Mouse (Mus musculus) telencephalon, adult 2 months (tissue): ENCODE data around the gene Tectb.
"Not testable (repeated sequence)": the region's sequence is repeated elsewhere in the genome, so short reads cannot be mapped to it uniquely, and the experiment has no call there.

Experiments
- DNase-seq: peaks from one replicate; pipeline ENCODE4 v3.0.0-alpha.2; 2011; ENCODE audit warnings: low read depth, low spot score

Gene Tectb

DNA sequence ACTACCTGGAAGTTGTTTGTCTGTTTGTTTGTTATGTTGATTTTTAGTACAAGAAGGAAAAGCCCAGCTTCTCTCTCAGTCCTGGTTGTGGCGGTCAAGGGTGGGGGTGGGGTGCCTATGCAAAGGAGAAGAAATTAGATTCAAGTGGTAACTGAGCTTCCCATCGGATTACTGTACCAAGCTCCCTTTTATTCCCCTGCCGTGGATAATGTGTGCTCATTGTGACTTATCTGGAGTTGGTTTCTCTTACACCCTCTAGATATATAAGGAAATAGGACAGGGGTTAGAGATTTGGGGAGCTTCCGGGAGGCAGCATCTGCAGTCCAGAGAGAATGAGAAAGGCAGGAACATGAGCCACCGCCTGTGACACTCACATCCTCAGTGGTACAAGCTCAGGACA, at the start of gene Tectb:
Gene Tectb (plus strand): TSS at position 301 of the 400 bp plus-strand sequence.
- DNase-seq = no peak

DNA sequence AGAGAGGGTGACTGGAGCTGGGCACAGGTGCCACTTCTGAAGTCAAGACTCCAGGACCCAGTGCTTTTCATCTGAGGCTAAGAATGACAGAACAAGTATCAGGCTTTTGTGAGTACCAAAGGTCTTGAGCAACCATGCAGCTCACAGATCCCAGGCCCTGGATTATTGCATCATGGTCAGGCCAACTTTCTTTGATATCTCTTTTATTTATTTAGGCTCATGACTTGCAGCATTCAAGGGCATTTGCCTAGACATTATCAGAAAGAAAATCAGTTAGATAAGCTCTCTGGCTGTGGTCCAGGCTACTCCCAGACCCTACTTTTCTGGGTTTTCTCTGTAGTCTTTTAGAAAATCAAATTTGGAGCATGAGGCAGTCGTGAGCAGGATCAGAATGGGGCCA, 48.8 kb upstream of the Tectb start:
- no peak for DNase-seq

DNA sequence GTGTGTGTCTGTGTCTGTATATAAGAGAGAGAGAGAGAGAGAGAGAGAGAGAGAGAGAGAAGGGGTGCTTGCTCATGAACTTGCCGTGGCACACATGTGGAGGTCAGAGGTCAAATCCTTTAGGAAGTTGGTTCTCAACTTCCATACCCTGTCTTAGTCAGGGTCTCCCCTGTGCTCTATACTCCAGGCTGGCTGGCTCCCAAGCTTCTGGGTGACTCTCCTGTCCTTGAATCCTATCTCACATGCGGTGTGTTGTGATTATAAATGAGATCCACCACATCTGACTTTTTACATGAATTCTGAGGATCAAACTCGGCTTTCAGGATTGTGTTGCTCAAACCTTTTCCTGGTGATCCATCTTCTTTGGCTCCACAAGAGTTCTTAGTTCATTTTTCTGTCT, 48.1 kb upstream of the Tectb start:
- no peak for DNase-seq

DNA sequence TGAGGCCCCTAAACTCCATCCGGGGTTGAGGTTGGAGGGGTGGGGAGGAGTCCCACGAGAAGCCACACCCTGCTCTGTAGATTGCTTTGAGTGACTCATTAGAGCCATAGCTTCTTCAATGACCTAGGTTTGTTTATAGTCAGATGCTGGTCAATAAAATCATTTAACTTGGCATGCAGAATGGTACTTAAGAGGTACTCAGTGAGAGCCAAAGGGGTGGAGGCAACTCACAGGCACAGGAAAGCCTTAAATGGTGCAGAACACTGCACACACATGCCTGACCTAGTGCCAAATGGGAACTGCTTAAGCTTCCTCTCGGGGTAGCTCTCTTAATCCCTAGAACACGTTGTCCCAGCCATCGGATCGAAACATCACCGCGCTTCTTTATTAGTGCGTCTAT, 46.0 kb upstream of the Tectb start:
- no peak for DNase-seq

DNA sequence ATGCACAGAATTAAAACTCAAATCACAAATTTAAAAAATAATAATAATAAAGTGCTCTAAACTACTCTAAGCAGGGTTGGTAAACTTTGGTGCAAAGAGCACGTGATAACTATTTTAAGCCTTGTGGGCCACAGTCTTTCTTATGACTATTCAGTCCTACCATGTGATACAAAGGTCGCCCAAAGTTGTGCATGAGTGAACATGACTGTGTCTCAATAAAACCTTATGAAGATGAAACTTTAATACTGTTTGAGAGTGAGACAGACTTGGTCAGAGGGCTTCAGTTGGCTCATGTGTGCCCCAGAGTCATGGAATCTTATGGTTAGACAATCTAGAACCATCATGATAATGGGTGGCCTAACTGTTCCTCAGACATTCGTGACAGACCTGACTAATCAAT, 44.6 kb upstream of the Tectb start:
- DNase-seq = no peak

DNA sequence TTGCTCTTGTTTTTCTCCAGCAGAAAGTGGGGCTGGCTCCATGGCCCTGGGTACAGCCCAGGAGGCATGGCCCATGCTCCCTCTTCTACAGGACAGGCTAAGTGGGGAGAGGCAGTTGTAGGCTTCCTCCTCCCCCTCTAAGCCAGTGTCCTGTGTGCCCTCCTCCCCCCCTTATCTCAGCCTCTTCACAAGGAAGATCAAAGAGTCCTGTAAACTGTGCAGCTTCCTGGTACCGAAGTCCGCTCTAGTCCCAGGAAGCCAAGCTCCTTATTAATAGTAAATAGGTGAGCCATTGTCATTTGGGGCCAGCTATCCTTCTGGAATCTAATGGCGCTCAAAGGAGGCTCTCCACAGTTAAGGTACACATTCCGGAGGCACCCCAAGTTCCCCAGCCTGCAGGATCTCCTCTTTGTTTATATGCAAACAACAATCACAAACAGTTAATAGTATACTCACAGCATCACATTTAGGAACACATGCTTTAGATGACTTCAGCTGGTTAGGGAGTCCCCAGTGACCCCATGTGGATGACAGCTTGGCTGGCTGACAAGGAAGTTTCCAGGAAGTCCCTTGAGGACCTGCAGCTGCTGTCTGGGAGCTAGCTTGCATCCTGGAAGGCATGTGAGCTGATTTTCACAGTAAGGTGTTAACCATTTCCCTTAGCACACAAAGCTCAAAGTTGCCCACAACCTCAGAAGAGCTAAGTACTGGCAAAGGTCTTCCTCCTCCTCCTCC, 43.7 kb upstream of the Tectb start:
- DNase-seq = no peak

DNA sequence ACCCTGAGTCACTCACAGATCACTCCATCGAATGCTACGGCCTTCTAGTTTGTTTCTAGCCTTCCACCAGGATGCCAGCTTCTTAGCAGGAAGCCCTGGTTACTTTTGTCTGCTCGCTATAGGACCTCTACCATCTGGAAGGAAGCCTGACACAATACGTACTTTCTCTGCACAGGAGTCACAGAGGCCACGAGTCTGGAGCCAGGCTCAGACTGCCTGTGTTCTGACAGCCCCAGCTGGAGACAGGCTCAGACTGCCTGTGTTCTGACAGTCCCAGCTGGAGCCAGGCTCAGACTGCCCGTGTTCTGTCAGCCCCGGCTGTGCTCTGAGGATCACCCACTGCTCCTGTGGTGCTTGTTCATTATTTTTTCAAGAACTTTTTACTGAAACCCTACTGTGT, 42.6 kb upstream of the Tectb start:
- no peak for DNase-seq

DNA sequence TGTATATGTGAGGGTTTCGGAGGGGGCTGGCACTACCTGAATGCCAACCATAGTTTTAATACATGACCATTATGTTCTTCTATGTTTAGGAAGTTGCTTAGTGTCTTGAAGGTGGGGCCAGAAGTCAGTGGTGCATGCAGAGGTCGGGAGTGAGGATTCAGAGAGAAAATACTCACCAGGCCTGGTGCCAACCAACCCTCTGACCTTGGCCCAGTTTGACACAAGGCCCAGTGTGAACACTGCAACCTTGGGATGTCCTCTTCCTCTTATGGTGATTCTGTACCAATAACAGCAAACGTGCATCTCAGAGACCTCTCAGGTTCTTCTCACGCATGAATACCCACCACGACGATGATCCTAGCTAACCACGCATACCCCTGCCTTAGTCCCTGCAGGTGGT, 42.0 kb upstream of the Tectb start:
- DNase-seq = no peak

DNA sequence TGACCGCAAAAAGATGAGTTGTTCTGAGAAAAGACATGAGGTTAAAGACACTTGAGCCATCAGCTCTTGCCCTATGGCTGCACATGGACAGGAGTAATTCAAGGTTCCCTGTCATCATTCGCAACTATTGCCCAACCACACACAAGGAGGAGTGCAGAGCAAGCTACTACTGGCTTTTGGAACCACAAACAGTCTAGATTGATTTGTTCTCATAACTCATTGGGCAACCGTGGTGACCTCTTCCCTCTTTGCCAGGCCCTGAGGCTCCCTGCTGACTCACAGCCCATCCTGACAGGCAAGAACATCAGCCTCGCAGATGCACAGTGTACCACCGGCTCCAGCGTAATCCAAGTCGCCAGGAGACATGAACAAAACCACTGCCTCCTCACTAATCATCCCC, 41.2 kb upstream of the Tectb start:
- no peak for DNase-seq

DNA sequence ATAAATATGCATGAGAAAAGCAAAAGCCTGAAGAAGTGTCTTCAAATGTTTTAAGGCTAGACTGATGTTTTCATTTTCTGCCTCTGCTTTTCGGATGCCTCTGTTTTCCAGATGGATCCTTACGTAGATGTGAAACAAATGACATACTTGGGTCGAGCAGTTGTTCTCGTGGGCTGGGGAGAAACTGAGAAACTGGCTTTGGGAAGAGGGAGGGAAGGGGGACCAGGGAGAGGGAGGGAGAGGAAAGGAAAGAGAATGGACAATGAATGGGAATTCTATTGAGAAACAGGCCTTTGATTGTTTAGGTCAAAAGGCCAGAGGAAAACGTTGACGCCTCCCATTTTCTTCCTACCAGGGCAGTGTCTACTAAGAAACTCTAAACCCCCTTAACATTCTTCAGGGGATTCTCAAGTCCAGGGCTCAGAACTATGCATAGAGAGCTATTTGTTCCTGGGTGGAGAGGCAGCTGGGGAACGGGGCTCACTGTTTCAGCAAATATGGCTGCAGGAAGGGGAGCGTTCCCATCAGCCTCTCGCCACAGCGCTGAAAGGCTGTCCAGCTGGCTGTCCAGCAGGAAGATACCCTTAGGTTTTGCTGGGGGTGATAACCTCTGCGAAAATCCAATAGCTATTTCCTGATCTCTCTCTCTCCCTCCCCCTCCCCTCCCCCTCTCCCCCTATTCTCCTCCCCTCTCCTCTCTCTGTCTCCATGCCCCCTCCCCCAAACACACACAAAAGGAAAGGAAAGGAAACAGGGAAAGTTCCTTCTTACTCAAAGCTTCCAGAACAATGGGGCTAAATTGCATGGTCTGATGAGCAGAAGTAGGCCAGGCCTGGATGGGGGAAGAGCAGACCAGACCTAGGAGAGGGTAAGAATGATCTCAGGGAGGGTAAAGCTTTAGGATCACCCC, 36.9 kb upstream of the Tectb start:
- no peak for DNase-seq

DNA sequence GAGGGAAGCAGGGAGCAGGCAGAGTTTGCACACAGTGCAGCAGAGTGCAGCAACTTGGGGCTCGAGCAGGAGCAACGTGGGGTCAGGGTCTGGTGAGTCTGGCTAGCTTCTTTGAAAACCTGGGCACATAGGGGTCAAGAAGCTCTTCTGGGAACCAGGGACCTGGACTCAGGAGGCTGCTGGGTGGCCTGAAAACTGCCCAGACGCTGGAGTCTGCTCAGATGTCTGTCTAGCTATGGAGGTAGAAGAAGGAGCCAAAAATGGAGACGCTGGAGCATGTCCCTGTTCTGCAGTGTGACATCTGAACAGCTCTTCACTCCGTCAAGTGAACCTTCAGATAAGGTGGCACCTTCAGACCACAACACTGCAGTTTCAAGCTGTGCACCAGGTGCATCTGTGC, 35.8 kb upstream of the Tectb start:
- no peak for DNase-seq

DNA sequence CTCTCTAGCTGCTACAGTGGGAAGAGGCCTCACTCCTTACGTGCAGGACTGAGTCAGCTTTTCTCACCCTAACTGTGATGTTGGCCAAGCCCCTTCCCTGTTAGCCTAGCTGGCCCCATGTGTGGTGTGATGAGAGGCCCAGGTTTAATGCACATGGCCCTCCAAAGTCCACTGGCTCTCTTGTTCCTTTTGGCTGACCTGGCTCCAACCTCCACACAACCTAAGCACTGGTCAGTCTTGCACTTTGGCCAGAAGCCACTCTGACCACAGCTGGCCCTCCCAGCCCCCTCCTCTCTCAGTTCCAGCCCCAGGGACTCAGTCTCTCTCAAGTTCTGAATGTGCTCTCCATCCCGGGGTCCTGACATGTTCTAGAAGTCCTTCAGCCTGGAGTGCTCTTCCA, 35.4 kb upstream of the Tectb start:
- DNase-seq = no peak

DNA sequence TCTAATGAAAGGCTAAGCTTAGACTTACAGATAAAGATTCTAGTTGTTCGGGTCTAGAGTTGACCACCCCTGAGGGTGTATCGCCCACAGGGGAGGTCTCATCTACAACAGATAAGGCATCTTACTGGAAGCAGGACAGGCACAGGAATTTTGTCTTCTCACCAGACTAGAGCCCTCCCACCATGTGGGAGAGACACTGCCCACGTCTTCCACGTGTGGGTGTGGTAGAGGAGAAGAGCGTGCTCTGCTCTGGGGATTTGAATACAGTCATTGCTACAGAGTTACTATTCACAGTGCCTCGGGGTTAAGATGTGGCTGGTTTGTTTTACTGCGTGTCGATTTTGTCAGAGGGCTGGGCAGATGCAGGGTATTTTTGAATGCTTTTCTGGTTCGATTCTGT, 33.0 kb upstream of the Tectb start:
- no peak for DNase-seq

DNA sequence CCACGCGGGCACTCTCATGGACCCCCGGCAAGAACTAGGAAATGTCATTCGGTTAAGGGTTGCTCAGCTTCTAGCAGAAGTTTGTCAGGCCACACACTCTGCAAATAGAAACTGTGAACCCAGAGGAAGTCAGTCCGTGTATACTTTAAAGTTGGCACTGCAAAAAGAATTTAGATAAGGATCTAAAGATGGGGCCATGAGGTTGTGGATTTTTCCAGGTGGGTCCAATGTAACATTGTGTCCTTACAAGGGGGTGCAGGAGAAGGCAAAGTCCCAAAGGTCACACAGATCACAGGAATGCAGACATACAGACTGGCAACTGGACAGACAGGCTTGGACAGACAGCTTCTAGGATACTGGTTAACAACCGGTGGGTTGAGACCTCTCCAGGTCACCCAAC, 32.4 kb upstream of the Tectb start:
- no peak for DNase-seq

DNA sequence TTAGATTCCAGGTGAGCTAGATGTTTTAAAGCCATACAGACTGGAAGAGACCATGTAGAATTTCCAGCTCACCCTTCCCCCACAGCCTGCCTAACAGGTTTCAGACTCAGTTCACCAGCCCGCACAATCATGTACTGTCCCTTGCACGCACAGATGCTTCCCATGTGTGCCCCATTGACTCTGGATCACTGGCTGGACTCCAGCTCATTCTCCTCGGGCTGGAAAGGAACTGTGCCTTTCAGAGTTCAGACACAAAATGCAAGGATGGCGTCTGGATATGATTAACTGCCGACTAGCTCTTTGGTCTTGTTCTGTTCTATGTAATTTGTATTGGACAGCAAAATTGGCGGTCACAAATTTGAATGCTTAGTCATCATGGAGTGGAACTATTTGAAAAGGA, 30.9 kb upstream of the Tectb start:
- no peak for DNase-seq

DNA sequence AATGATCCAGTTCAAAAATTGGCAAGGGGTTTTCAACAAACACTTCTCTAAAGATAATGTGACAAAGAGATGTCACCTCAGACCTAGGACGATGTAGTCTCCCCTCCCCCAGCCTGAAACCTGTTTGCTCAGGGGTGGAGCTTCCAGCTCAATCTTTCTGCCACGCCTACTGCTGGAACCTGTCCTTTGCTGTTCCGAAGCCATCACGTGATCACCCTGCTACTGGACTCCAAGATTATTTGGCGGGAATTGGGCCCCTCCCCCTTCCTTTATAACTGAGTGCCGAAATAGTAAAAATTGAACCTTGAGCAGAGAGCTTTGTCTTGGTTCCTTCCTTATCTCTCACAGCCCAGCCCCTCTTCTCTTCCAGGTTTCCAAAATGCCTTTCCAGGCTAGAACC, 28.3 kb upstream of the Tectb start:
- not testable (repeated sequence) for DNase-seq

DNA sequence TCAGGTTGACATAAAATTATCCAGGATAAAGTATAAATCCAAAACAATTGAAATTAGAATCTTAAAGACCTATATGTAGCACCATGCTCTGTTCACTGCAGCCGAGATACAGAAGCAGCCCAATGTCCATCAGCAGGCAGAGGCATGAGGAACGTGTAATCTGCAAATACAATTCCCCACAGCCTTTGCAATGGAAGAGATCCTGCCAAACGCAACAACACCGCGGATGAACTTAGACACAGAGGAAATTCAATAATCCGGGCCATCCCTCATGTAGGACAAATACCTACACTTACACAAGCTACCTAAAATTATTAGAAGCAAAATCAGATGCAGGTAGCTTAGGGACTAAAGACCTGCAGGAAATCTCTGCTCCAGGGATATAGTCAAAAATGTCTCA, 27.6 kb upstream of the Tectb start:
- DNase-seq = no peak

DNA sequence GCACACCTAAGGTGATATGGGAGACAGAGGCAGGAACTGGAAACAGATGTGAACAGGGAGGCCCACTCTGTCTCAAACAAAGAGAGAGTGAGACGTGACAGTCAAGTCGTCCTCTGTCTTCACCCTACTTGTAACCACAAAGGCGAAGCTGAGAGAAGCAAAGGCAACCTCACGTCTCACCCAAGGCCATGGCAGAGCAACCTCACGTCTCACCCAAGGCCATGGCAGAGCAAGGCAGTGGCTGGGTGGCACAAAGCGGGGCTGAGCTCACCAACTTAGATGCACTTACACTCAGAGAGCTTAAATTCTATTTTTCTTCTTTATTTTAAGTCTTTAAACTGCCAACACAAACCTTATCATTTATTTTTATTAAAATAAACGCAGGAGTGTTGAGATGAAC, 23.5 kb upstream of the Tectb start:
- no peak for DNase-seq

DNA sequence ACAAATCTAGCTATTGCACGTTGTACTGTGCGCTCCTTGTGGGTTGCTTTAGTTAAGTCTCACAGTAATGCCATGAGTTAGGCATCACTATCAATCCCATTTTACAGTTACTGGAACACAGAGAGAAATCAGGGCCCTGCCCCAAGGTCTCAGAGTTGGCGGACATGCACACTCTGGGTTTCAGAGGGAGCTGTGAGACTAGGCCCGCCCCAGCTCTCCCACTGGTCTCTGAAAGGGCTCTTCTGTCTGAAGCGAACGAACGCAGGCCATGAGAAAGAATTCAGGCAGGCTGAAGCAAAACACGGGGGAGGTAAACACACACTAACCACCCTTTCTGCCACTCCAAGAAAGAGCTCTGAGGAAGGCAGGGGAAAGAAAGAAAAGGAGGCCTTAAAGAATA, 21.9 kb upstream of the Tectb start:
- DNase-seq = no peak

DNA sequence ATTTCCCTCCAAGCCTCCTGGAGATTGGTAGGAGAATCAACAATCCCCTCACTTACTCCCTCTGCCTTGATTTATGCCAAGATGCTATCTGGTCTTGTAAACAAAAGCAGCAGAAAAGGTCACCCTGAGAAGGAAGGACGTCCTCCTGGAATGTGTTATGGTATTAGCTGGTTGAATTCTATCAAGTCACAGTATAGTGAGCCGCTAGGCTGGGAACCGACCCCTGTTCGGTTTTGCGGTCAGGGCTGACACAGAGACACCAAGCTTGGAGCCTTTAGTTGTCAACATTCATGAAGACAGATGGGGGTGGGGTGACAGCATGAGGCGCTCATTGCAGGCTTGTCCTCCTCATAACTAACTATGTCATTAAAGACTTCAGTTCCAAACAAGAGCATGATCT, 20.7 kb upstream of the Tectb start:
- DNase-seq = no peak

DNA sequence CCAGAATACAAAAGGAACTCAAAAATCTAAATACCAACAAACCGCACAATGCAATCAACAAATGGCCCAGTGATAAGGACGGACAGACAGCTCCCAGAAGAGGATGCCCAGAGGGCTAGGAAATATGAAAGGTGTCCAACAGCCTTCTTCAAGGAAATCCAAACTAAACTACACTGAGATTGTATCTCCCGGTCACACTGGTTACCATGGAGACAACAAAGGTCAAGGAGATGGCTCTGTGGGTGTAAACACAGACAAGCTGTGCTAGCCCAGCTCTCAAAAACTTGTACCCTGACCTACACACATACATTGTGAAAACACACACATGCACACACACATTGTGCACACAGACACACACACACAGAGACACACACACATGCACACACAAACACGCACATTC, 18.3 kb upstream of the Tectb start:
- DNase-seq = no peak

DNA sequence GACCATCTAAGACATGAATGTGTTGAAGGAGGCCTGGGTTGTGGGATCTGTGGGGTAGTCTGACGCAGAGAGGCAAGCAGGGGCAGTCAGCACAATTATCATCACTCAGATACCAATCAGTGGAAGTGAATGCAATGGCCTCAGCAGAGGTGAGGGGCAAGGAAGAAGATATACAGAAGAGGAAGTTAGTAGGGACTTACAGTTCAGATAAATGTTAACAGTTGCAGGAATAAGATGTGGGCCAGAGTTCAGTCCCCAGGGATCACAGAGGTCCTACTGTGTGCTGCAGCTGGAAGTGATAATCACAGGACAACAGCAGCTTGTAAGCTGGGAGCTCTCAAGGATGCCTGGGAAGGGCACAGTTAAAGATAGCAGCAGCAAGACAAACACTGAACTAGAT, 16.4 kb upstream of the Tectb start:
- no peak for DNase-seq

DNA sequence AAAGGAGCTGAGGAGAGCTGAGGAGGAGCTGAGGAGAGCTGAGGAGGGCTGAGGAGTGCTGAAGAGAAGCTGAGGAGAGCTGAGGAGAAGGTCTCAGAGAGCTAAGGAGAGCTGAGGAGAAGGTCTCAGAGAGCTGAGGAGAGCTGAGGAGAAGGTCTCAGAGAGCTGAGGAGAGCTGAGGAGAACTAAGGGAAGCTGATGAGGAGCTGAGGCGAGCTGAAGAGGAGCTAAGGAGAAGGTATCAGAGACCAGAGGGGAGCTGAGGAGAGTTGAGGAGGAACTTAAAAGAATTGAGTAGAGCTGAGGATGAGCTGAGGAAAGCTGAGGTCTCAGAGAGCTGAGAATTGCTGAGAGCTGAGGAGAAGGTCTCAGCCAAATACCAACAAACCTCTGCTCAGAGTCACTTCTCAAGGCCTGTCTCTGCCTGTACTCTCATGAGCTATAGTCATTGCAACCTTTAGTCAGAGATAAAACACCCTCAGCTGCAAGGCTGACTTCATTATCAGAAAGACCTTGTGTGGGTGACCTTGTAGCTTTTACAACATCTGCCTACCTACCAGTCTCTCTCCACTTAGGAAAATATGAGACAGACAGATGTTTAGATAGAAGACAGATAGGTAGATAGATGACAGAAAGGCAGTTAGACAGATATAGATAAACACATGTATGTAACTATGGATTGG, 15.2 kb upstream of the Tectb start:
- no peak for DNase-seq
